Mouse (Mus musculus) heart, postnatal 0 days (tissue): Measurements from ENCODE around the gene Wscd1.

Source experiments
- CTCF ChIP-seq: IDR thresholded peaks from 2 replicates; pipeline ENCODE4 v1.5.1; 2016; ENCODE audit warnings: antibody characterized with exemption, control low read depth, low read depth
- EP300 ChIP-seq: IDR thresholded peaks from 2 replicates; pipeline ENCODE4 v1.6.1; 2016; ENCODE audit warnings: antibody characterized with exemption, low read depth

- TF ChIP-seq CTCF = no peak
- TF ChIP-seq EP300 = no peak
These were observed 15.9 kb upstream of the Wscd1 start for GRCm38 (mm10) chr11:71733771-71734170.
